Mouse (Mus musculus) heart, embryonic 15.5 days (tissue): ENCODE data around the gene Hist1h4n. TPM values are rescaled to one million over a fixed set of nuclear protein-coding genes. Genes with fewer than 3 reads are reported as not detected.
"Not testable (repeated sequence)": the region's sequence is repeated elsewhere in the genome, so short reads cannot be mapped to it uniquely, and the experiment has no call there.

Experiments
- ATAC-seq: fragments of 200-750 bp; cut with Nextera tagmentation; replicated peaks from 2 replicates; pipeline ENCODE4 v1.8.0; 2017; ENCODE audit warnings: low read depth, moderate TSS enrichment; ENCODE audit not compliant: insufficient number of reproducible peaks, insufficient read depth, low FRiP score
- H3K27ac ChIP-seq: fragments of 300-500 bp; sonication (generic); 2 replicates; pipeline ENCODE4 v1.5.1; 2015; ENCODE audit warnings: mild to moderate bottlenecking, inconsistent platforms
- H3K27me3 ChIP-seq: fragments of 300-500 bp; sonication (generic); 2 replicates; pipeline ENCODE4 v1.6.1; 2015; ENCODE audit warnings: inconsistent platforms
- H3K36me3 ChIP-seq: fragments of 300-500 bp; sonication (generic); 2 replicates; pipeline ENCODE4 v1.6.1; 2015; ENCODE audit warnings: mild to moderate bottlenecking, inconsistent platforms
- H3K4me1 ChIP-seq: fragments of 300-500 bp; sonication (generic); replicated peaks from 2 replicates; pipeline ENCODE4 v1.6.1; 2015; ENCODE audit warnings: inconsistent platforms
- H3K4me2 ChIP-seq: fragments of 300-500 bp; sonication (generic); 2 replicates; pipeline ENCODE4 v1.6.1; 2015; ENCODE audit warnings: inconsistent platforms, mild to moderate bottlenecking, moderate library complexity
- H3K4me3 ChIP-seq: fragments of 300-500 bp; sonication (generic); 2 replicates; pipeline ENCODE4 v1.5.1; 2015; ENCODE audit warnings: mild to moderate bottlenecking, inconsistent platforms
- H3K9ac ChIP-seq: fragments of 300-500 bp; sonication (generic); 2 replicates; pipeline ENCODE4 v1.6.1; 2015; ENCODE audit warnings: mild to moderate bottlenecking, inconsistent platforms
- H3K9me3 ChIP-seq: fragments of 300-500 bp; sonication (generic); replicated peaks from 2 replicates; pipeline ENCODE4 v1.6.1; 2016; ENCODE audit warnings: inconsistent platforms
- WGBS: fragments of 180-500 bp; shearing (Covaris S2); methylation state at CpG from one replicate; pipeline ENCODE4 v1.1.7; 2015; ENCODE audit warnings: mixed read lengths; 5-methylcytosine and 5-hydroxymethylcytosine counted together
- polyA plus RNA-seq: library from polyadenylated mRNA; unstranded; fragments of >200 nt; fragmentation: Nextera tagmentation; extraction: Ambion mirVana; gene quantifications from 2 replicates; pipeline ENCODE4 v1.2.1, GENCODE M21; 2015

Gene Hist1h4n
- polyA plus RNA-seq, 1 experiment from 2014 or later = 6.2 TPM

DNA sequence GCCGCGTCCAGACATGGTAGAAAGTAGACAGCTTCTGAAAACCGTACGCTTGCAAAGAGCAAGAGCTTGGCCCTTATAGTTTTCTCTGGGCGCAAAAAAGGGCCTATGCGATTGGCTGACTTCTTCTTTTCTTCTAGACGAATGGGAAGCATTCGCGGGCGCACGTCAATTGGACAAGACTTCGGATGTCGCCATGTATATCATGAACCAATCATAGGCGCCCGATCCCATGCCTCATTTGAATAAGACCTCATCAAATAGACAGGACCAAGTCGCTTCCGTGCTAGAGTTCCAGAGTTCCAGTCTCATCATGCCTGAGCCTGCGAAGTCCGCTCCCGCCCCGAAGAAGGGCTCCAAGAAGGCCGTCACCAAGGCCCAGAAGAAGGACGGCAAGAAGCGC, 1.5 kb upstream of the Hist1h4n start, which contains the start of the genes Hist1h2ap and Hist1h2br:
Gene Hist1h2ap (minus strand): TSS at position 47 of the 400 bp plus-strand sequence.
Gene Hist1h2br (plus strand): TSS at position 283 of the 400 bp plus-strand sequence.
- ATAC-seq = peak; percentile 94
- H3K9ac ChIP-seq, H3K4me3 ChIP-seq, H3K9me3 ChIP-seq, H3K4me2 ChIP-seq, H3K27ac ChIP-seq, H3K27me3 ChIP-seq, H3K36me3 ChIP-seq, H3K4me1 ChIP-seq: not testable (repeated sequence)
- no CpG with 5 or more reads among the region's 24 CpGs for WGBS

DNA sequence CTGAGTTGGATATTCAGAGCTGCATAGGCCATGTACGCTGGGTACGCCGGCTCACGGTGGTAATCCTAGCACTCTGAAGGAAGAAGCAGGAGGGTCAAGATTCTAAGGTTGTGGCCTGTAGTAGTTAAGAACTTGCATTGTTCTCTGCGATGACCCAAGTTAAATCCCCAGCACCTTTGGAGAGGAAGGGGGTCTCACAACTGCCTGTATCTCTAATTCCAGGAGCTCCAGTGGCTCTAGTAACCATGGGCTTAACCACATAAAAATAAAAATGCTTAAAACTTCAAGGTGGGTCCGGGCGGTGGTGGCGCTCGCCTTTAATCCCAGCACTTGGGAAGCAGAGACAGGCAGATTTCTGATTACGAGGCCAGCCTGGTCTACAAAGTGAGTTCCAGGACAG, 1.7 kb downstream of the Hist1h4n start:
- no peaks in the 10 kb centered on the region for H3K9me3 ChIP-seq
- no peak for ATAC-seq

DNA sequence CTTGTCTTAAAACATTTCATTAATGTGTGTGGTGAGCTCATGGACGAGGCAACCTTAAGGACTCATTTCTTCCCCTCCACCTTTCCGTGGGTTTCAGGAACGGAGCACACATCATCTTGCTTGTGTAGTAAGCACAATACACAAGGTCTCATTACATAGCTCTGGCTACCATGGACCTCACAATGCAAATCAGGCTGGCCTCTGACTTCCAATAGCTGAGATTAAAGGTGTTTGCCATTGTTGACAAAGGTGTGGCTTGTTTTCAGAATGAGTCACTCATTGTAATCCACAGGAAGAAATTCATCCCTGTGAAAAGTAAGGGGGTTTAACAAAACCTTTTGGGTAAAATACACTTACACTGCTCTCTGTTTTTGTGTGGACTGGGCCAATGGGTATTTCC, 3.5 kb downstream of the Hist1h4n start:
- no peak overlapping the region for H3K4me3 ChIP-seq
- no peak for ATAC-seq
- H3K27ac ChIP-seq = no peak overlapping the region
- H3K4me2 ChIP-seq = no peak overlapping the region
- H3K9ac ChIP-seq = no peak overlapping the region
- H3K36me3 ChIP-seq = no peaks in the 10 kb centered on the region
- no peaks in the 10 kb centered on the region for H3K4me1 ChIP-seq
- no peaks in the 10 kb centered on the region for H3K9me3 ChIP-seq
- no peaks in the 10 kb centered on the region for H3K27me3 ChIP-seq
- 80% methylated on average over 3 of the region's 3 CpGs for whole genome bisulfite sequencing

More for the DNA sequence above, 1.7 kb downstream of the Hist1h4n start:
- no peak overlapping the region for H3K4me3 ChIP-seq
- H3K4me2 ChIP-seq = no peak overlapping the region
- no peak overlapping the region for H3K27ac ChIP-seq
- no peaks in the 10 kb centered on the region for H3K4me1 ChIP-seq
- no peaks in the 10 kb centered on the region for H3K27me3 ChIP-seq
- H3K36me3 ChIP-seq = no peaks in the 10 kb centered on the region
- WGBS = 88% methylated on average over 10 of the region's 10 CpGs
- no peak overlapping the region for H3K9ac ChIP-seq

DNA sequence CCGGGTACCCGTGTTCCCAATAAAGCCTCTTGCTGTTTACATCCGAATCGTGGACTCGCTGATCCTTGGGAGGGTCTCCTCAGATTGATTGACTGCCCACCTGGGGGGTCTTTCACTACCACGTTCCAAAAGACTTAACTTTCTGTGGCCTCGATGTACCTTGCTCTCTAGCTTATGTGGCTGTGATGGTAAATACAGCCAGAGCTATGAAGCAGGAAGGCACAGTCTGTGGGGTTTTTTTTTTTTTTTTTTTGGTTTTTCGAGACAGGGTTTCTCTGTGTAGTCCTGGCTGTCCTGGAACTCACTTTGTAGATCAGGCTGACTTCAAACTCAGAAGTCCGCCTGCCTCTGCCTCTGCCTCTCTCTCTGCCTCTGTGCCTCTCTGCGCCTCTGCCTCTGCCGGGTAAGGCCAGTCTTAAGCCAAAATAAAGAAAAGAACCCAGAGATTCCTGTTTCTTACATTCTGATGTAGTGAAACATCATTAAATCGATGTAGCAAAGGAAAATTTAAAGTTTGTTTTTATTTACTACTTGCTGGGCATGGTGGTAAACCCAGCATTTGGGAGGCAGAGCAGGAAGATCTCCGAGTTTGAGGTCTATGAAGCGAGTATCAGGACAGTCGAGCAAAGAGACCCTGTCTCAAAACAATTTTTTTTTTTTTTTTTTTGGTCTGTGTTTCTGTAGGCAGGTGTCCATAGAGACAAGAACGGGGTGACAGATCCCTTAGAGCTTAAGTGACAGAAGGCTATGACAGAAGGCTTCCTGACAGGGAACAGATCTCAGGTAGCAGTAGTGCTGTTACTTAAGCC, 11.7 kb downstream of the Hist1h4n start:
- not testable (repeated sequence) for H3K4me2 ChIP-seq, H3K9me3 ChIP-seq, H3K36me3 ChIP-seq, H3K9ac ChIP-seq, H3K4me3 ChIP-seq, H3K4me1 ChIP-seq, ATAC-seq, H3K27ac ChIP-seq, H3K27me3 ChIP-seq
- WGBS = 77% methylated on average over 6 of the region's 16 CpGs

DNA sequence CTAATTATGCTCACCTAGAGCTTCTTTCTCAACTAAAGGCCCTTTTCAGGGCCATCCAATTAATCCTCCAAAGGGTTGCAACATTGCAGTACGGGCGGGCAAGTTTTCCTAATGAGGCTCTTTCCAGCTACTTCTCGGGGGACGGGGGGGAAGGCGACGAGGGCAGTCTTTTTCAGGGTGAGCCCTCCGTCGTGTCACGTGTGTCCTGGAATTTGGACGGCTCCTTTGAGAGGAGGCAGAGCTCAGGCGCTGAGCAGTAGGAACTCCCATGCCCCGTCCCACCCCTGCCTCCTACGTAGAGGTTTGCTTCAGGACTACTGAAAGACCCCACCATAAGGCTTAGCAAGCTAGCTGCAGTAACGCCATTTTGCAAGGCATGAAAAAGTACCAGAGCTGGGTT, 19.9 kb downstream of the Hist1h4n start:
- H3K4me1 ChIP-seq, H3K9ac ChIP-seq, H3K9me3 ChIP-seq, H3K27me3 ChIP-seq, H3K36me3 ChIP-seq: not testable (repeated sequence)
- peak; percentile 27; the same call in 1 of the 2 replicates for ATAC-seq
- Histone ChIP-seq H3K4me2 (peak overlapping the region; percentile 48), H3K27ac (peak overlapping the region; percentile 37; the same call in 1 of the 2 replicates), H3K4me3 (0 out of 2 replicates have a peak overlapping the region, but pooled peaks have one; percentile 24)
- WGBS = 0% methylated on average over 14 of the region's 14 CpGs

DNA sequence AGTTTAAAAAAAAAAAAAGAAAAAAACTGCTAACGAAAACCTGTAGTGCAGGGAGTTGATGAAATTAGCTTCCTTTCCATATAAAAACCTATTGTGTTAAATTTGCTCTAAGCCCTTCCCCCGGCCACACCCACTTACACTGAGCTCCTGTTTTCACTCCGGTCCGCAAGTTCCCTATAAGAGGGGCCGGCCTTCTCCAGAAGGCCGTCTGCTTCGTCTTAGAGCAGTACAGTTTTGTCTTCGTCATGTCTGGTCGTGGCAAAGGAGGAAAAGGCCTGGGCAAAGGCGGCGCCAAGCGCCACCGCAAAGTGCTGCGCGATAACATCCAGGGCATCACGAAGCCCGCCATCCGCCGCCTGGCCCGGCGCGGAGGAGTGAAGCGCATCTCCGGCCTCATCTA, 20.5 kb downstream of the Hist1h4n start, which contains the start of gene Hist1h4m:
Gene Hist1h4m (plus strand): TSS at position 208 of the 400 bp plus-strand sequence.
- Histone ChIP-seq H3K4me2 (peak within 1 kb of the TSS; percentile 48), H3K27ac (peak within 1 kb of the TSS; percentile 37; the same call in 1 of the 2 replicates), H3K4me3 (0 out of 2 replicates have a peak within 1 kb of the TSS, but pooled peaks have one; percentile 24)
- H3K9ac ChIP-seq, H3K9me3 ChIP-seq, H3K4me1 ChIP-seq, H3K36me3 ChIP-seq, H3K27me3 ChIP-seq: not testable (repeated sequence)
- WGBS = no CpG with 5 or more reads among the region's 24 CpGs
- ATAC-seq = peak; percentile 62

DNA sequence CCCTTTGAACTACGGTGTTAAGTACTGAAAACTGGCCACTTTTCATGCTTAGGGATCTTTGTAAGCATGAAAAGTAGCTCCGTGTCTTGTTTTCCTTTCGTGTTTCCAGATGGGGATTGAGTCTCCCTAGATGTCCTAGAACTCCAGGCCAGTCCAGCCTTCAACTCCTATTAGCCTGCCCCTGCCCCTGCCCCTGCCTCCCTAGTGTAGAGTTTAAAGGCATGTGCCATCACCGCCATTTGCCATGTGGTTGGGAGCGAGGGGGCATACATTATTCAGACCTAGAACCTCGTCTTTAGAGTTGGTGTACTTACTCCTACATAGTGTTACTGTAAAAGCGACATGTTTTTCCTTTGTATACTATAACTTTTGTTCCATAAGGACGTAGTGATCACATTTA, 20.9 kb downstream of the Hist1h4n start:
- H3K27ac ChIP-seq, H3K36me3 ChIP-seq, H3K27me3 ChIP-seq, H3K9ac ChIP-seq, H3K4me3 ChIP-seq, H3K4me1 ChIP-seq, ATAC-seq, H3K9me3 ChIP-seq, H3K4me2 ChIP-seq: not testable (repeated sequence)
- no CpG with 5 or more reads among the region's 8 CpGs for WGBS

DNA sequence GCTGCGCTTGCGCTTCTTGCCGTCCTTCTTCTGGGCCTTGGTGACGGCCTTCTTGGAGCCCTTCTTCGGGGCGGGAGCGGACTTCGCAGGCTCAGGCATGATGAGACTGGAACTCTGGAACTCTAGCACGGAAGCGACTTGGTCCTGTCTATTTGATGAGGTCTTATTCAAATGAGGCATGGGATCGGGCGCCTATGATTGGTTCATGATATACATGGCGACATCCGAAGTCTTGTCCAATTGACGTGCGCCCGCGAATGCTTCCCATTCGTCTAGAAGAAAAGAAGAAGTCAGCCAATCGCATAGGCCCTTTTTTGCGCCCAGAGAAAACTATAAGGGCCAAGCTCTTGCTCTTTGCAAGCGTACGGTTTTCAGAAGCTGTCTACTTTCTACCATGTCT, 21.9 kb downstream of the Hist1h4n start, which contains the start of the genes Hist1h2bq and Hist1h2ao:
Gene Hist1h2bq (minus strand): TSS at position 125 of the 400 bp plus-strand sequence.
Gene Hist1h2ao (plus strand): TSS at position 393 of the 400 bp plus-strand sequence.
- not testable (repeated sequence) for H3K9me3 ChIP-seq, H3K9ac ChIP-seq, H3K27ac ChIP-seq, H3K36me3 ChIP-seq, H3K4me3 ChIP-seq, H3K27me3 ChIP-seq, H3K4me1 ChIP-seq, H3K4me2 ChIP-seq
- peak; percentile 95 for ATAC-seq
- no CpG with 5 or more reads among the region's 23 CpGs for WGBS

DNA sequence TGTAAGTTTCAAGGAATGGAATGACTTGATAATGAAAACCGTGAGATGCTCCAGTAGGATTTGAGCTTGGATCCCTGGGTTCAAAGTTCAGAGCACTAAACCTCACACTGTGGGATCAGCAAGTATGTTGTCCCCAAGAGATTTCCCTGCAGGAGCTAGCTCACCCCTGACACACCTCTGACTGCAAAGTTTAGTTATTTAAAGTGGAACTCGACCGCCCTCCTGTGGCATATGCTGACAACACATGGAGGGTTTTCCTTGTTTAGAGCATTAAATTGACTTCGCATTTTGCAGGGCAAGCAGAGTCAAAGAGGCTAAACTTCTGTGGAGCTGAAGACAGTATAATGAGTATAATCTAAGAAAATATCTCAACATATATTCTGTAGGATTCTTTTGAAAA, 28.9 kb downstream of the Hist1h4n start:
- H3K36me3 ChIP-seq, H3K9me3 ChIP-seq, H3K27ac ChIP-seq, H3K9ac ChIP-seq, H3K4me3 ChIP-seq, H3K27me3 ChIP-seq, H3K4me1 ChIP-seq, H3K4me2 ChIP-seq, ATAC-seq: not testable (repeated sequence)
- no CpG with 5 or more reads among the region's 4 CpGs for WGBS

DNA sequence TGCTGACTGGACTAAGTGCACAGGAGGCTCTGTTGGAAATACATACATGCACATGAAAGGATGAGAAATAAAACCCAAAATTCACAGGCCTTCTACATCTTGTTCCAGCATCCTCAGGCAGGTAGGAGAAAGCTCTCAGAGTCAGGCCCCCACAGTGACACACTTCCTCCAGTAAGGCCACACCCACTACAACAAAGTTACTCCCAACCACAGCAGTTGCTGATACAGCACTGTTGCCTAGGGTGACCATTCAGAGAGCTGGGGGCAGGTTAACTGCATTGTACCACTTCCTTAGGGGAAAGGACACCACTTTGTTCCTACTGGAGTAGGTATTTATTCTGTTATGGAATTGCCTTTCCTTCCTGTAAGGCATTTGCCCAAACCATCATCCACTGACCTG, 34.8 kb downstream of the Hist1h4n start:
- H3K36me3 ChIP-seq, H3K4me2 ChIP-seq, H3K9me3 ChIP-seq, H3K4me1 ChIP-seq, H3K27me3 ChIP-seq, H3K9ac ChIP-seq, ATAC-seq, H3K27ac ChIP-seq, H3K4me3 ChIP-seq: not testable (repeated sequence)

DNA sequence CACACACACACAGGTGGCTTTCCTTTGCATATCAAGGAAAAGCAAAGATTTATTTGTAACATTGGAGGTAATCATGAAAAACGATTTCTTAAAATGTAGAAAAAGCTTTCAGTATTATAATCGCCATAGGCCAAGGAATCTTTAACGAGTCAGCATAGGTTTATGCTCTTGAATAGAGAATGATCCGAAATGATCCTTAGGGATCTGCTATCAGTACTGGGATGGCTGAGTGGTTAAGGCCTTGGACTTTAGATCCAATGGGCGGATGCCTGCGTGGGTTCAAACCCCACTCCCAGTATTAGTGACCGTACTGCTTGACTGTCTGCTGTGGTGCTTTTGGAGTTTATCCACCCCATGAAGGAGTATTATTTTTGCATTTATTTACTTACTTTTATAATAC, 36.4 kb downstream of the Hist1h4n start:
- 89% methylated on average over 7 of the region's 7 CpGs for WGBS
- Histone ChIP-seq H3K9ac (no peak overlapping the region), H3K4me2 (no peak overlapping the region), H3K27ac (no peak overlapping the region), H3K4me1 (peaks cover 4% of the 10 kb centered on the region), H3K27me3 (no peaks in the 10 kb centered on the region), H3K36me3 (no peaks in the 10 kb centered on the region), H3K9me3 (no peaks in the 10 kb centered on the region), H3K4me3 (no peak overlapping the region)
- no peak for ATAC-seq
